Mouse (Mus musculus): ENCODE data around the gene Polr2l.

DNA sequence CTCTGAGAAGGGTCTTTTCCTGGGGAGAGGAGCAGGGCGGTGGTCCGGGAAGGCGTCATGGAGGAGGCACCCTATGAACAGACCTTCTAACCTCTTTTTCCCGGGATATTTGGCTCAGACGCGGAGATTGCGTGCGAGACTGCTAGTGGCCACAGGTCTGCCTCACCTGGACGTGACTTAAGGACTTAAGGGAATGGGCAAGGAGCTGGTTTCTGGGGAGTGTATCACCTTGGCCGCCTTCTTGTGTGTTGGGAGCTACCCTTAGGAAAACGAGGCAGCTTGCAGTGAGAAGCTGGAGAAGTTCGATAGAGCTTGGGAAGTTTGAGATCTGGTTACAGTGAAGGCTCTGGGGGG lies 850 bp upstream of the Polr2l start:
- no peak for TF ChIP-seq POLR2A (IDR thresholded peaks at IDR 0.05; ENCODE audit: control insufficient read depth, low read depth, low read length)
- no peak for TF ChIP-seq CTCF (IDR thresholded peaks at IDR 0.05; ENCODE audit: control insufficient read depth, insufficient read depth, insufficient replicate concordance, low read depth, low read length)
